Mouse (Mus musculus) kidney, adult 2 months (tissue): ENCODE results near the gene Hhat.

Source experiments
- CTCF ChIP-seq: fragments of 200-500 bp; conservative IDR thresholded peaks from 2 replicates; pipeline ENCODE4 v1.5.1; 2011; ENCODE audit warnings: low read depth, mild to moderate bottlenecking, control low read depth, low read length, moderate library complexity, mixed read lengths; ENCODE audit not compliant: insufficient read depth, insufficient read length
- POLR2A ChIP-seq: fragments of 200-500 bp; IDR thresholded peaks from one replicate; pipeline ENCODE4 v1.6.1; 2011; ENCODE audit warnings: low read depth, low read length, control low read depth

DNA sequence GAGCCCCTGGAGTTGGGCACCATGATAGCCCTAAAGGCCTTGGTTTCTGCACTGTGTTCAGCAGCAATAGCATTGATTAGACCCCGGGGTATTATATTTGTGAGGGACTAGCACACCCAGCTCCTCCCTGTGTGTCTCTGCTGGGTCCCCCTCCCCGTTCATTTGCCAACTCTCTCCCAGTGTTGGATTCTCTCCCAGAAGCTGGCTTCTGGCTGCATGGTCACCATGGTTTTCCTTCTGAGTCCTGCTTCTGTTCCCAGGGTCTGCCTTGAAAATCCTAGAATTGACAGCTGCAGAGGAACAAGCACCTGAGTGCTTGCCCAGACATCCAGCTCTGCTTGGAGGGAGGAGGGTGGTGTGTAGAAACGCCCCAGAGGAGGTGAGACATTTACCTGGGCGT is 319.3 kb downstream of the Hhat start:
- no peak for TF ChIP-seq CTCF
- TF ChIP-seq POLR2A = no peak
